Mouse (Mus musculus) 3T3-L1 (cell line): Measurements from ENCODE around the gene Fam204a.

ENCODE experiments used
- DNase-seq: peaks from one replicate; pipeline ENCODE4 v3.0.0-alpha.2; 2015; ENCODE audit warnings: low read depth, low spot score

The Fam204a gene

GRCm38 (mm10) chr19:60160611-60161274 is 65.8 kb downstream of the Fam204a start:
- DNase-seq, result no peak

- DNase-seq, result no peak
These were observed 66.7 kb downstream of the Fam204a start for GRCm38 (mm10) chr19:60159827-60160226.

GRCm38 (mm10) chr19:60155266-60155665 is 71.2 kb downstream of the Fam204a start:
- DNase-seq, result no peak

GRCm38 (mm10) chr19:60153096-60153495 is 73.4 kb downstream of the Fam204a start:
- DNase-seq, result no peak

- no peak for DNase-seq
These were observed 76.4 kb downstream of the Fam204a start for GRCm38 (mm10) chr19:60150056-60150455.

- DNase-seq, result no peak
These were observed 77.2 kb downstream of the Fam204a start for GRCm38 (mm10) chr19:60149078-60149960.
